Mouse (Mus musculus) forelimb bud, embryonic 11.5 days (tissue): ENCODE data around the gene Cars2.
"Not testable (repeated sequence)": the region's sequence is repeated elsewhere in the genome, so short reads cannot be mapped to it uniquely, and the experiment has no call there.

Source experiments
- DNase-seq: peaks from one replicate; pipeline ENCODE4 v3.0.0-alpha.2; 2012; ENCODE audit warnings: low read depth, low spot score

The Cars2 gene

DNA sequence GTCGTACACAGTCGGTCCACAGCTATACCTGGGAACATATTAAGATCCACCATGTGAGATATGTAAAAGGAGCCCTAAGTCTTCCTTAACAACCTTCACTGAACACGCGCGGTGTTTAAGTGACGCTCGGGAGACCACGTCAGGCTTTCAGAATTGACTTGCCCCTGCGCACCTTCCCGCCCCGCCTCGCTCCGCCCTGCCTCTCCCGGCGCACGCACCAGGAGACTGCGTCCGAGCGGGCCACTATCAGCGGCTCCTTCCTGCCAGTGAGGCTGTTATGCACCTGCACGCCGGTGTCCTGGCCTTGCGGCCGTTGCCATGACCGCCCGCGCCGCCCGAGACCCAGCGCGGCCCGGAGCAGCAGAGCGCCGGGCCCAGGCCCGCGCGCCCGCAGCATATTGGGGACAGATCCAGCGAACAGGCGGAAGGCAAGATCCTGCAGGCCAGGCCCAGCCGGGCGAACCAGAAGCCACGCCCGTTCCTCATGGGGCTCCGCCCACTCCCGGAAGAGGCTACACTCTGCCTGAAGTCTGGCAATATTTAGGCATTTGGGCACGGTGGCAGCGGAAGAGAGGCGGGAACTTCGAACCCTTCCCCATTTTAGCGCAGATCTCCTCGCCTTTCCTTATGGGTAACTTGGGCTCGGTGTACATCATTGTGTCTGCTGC lies at the start of gene Cars2:
Gene Cars2, minus strand, starts transcription at position 503 of the 668 bp plus-strand sequence.
- DNase-seq = peak; percentile 90

GRCm38 (mm10) chr8:11593222-11593884 lies 42.8 kb upstream of the Cars2 start:
- no peak for DNase-seq

DNA sequence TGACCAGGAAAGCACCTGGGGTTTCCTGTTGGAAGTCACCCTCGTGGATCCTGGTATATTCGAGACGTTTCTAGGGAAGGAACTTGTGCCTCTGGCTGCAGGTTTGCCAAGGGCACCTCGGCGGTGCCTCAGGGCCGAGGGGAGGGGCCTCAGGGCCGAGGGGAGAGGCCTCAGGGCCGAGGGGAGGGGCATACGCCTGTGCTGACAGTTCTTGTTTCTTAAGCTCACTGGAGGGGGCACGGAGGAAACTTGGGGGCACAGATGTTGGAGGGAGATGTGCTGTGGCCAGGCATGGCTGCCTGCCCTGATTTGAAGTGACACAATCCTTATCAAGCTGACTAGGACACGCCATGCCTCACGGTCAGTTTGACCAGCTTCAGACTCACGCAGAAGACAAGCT lies 41.7 kb upstream of the Cars2 start:
- DNase-seq = no peak

GRCm38 (mm10) chr8:11591837-11592236 lies 41.3 kb upstream of the Cars2 start:
- DNase-seq = no peak

DNA sequence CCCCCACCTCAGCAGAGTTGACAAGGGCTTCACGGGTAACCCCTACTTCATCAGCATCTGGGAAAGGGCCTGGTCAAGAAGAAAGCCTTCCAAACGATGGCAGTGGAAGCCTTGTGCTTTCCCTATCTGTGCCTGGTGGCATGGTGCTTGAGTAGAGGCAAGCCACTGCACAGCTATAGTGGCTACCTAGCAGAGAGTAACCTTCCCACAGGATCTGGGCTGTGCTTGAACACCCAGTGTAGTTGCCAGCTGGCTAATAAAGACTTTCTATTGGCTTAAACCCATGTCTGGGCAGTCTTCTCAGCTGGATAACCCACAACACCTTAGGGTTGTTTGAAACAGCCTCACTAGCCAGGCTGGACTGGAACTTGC lies 35.8 kb upstream of the Cars2 start:
- DNase-seq = no peak

DNA sequence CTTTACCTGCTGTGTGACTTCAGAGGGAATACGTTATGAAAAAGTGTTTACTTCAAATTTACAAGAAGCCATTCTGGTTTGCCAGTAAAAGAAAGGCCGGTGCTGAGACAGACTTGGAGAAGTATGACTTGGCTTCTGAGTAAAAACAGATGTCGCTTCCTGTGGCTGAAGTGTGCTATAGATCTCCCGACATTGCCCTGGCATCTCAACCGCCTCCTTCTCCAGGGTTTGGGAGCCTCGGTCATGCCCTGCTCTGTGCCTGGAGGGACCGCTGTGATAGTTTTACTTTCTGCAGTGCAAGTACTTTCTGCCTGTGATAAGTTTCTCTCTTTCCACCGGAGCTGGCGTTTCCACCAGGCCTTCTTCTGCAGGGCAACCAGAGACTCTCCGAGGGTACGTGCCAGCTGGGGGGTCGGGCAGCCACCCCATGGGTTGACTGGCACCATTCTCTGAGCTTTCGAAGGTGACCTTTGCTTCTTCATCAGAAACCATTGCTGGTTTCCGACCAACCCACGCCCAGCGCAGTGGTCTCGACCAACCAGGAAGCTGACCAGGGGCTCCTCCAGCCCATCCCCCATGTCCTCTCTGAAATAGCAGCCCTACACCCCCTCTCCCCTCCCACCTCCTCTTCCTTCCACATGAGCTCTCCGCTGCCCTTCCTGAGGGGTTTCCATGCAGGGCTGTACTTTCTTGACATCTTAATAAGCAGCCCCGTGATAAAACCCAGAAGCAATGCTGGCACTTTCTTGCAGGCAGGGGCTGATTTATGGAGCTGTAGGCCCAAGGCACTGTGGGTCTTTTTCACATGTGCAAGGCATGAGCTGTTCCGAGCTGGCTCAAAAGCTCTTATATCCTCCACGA lies 35.2 kb upstream of the Cars2 start:
- peak; percentile 93 for DNase-seq

DNA sequence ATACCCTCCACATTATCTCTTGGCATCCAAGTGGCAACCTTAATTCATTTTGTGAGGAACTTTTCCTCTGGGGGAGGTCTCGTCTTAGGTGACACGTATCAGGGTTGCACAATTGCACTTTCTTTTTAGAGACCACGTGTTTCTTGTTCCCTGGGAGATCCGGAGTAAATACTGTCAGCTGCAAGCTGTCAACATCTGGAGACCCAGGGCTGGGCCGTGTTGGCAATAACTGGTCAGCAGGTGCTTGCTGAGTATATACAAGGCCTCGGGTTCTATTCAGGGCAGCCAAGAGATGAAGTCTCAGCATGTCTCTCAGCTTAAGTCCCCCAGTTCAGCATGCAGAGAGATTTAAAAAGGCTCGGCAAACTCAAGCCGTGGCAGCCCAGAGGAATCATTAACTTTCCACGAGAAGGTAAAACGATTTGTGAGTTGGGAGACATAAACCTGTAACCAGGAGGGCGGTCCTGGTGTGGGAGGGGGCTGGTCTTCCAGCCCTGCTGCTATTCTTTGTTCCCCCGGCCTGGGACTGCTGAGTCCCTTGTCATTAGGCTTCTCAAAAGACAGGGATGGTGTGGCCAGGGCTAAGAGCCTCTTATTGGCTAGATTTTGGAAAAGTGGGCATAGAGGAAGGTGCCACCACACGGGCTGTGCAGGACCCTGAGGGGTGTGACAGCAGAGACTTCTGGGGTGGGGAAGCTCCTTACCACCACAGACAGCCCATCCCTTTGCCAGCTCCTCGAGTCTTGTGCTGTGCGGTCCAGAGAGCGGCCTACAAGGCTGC lies 25.2 kb upstream of the Cars2 start:
- peak; percentile 63 for DNase-seq

DNA sequence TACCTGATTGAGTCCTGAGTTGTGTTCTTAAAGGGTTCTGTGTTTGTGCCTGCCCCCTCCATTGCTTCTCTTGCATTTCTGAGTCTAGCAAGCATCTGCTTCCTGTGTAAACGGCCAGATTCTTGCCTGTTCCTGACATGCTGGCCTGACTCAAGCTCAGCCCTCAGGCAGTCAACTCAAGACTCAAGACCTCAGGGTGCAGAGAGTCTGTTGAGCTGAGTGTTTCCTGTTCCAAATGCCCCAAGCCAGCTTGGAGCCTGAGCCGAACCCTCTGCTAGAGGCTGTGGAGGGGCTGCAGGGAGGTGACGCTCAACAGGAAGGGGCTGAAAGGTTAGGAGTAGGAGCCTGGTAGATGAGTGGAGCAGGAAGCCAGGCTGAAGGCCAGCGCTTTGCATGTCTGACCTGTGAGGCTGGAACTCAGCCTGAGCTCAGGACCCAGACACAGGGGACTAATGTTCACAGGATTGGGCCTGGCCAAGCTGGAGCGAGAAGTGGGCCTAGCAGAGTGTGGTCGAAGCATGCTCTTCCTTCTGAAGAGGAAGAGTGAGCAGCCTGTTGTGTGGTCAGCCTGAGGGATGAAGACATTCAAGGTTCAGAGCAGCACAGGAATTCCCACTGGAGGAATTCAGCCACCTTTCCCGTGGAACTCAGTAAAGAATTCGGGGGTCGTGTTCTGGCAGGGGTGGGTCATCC lies 24.5 kb upstream of the Cars2 start:
- no peak for DNase-seq

DNA sequence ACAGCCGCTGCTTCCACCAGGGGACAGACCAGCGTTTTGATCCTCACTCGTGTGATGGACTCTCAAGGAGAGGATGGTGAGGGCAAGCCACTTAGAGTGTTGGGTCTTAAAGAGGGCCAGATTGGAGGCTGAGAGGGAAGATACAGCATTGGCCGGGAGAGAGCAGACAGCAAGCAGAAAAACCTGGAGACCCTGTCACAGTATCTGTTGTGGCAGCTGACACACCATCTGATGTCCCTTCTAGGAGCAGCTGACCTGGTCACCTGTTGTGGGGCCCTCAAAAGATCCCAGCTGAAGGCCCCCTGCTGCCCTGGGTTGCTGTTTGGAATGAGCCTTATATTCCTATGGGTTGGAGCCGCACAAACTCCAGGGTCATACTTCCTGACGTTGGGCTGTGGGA lies 21.8 kb upstream of the Cars2 start:
- no peak for DNase-seq

DNA sequence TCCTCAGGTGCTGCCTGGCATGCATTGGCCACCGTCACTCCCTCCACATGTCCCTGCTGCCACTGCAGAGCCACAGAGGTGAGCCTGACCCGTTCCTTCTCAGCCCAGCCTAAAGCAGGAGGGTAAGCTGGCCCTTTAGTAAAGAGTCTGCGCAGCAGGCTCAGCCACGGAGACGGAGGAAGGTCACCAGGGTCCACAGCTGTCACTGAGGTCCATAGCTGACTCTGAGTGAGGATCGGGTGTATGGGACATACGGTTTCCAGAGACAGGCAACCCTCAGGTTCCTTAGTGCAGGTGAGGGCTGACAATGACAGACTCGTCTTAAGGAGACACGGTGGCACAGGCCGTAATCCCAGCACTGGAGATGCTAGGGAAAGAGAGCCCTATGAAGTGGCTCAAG lies 21.4 kb upstream of the Cars2 start:
- no peak for DNase-seq

DNA sequence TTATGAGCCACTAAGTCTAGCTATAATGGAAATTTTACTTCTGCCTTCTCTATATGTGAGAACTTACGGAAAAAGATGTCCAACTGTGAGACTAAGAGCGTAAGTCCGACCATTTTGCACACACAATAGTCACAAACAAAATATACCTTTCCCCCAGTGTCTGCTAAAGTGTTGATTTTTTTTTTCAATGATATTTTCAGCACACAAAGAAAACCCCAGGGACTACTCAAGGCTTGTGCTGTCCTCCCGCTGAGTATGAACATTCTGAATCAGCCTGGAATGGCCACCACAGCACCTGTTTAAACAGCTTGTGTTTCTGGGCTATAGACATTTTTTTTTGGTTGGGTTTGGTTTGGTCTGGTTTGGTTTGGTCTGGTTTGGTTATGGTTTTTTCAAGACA lies 20.2 kb upstream of the Cars2 start:
- no peak for DNase-seq

DNA sequence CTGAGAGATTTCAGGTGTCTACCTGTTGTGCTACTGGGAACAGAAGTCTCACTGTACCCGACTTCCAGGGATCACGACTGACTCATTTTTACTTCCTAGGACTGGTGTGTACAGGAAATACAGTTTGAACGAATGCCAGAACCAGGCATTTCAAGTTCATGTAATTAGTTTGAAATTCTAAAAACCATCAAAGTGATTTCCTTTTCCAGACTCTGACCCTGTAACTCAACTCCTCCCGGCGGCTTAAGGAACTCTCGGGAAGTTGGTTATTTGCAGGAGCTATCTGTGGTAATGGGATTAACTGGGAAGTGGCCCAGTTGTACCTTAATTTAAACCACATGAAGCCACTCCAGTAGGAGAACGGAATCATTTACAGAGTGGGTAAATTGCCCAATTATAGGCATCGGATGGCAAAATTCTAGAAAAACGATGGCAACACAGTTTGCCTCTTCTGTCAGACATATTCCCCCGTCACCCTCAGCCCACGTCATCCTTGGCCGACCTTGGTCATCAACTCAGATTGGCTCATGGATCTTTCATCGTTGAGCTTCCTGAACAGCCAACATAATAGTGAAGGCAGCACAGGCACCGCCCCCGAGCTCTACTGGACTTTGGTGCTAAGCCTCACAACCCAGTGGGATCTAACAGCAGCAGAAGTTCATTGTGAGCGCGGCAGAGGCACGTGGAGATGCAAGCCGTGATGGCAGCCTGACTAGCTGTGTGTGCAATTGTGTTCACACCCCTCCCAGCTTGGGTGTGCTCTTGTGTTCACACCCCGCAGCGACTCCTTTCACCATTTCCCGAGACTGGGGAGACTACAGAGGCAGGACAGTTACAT lies 18.9 kb upstream of the Cars2 start:
- DNase-seq = no peak

GRCm38 (mm10) chr8:11568193-11568592 lies 17.6 kb upstream of the Cars2 start:
- DNase-seq = not testable (repeated sequence)

DNA sequence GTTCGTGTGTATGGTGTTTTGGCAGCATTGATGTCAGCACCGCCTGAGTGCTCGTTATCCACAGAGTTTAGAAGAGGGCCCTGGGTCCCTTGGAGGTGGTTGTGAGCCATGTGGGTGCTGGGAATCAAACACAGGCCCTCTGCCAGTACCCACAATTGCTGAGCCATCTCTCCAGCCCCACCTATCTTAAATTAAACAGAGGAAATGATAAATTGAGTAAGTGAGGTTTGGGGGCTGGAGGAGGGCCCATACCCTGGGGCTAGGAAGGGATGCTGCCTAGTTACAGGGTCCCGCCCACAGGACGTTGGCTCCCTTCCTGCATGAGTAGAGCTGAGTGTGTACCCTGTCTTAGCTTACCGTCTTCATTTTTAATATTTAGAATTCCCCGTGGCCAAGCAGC lies 14.1 kb upstream of the Cars2 start:
- no peak for DNase-seq

DNA sequence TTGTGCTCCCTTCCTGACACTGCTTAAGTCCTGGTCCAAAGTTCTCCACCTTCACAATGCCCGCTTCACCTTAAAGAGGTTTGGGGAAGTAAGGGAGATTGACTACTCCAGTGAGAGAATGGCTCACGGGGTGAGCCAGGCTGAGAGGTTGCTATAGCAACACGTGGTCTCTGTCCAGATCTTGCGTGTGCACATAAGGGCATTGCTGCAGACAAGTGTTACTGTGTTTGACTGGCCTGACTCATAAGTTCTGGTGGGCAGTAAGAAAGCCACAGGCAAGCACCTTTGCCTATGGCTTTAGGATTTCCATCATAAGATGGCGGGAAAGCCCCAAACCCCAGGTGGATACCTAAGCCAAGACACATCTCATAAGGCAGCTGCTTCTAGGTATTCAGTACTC lies 13.7 kb upstream of the Cars2 start:
- DNase-seq = no peak

GRCm38 (mm10) chr8:11560220-11560619 lies 9.6 kb upstream of the Cars2 start:
- DNase-seq = no peak

GRCm38 (mm10) chr8:11559511-11559910 lies 8.9 kb upstream of the Cars2 start:
- no peak for DNase-seq

- peak; percentile 99 for DNase-seq
These were observed 7.4 kb upstream of the Cars2 start for GRCm38 (mm10) chr8:11557768-11558629.

GRCm38 (mm10) chr8:11557424-11557767 lies 6.8 kb upstream of the Cars2 start:
- DNase-seq = no peak
